Comparison of ENCODE assay signal across 11 mouse cellular contexts in the genomic region with DNA sequence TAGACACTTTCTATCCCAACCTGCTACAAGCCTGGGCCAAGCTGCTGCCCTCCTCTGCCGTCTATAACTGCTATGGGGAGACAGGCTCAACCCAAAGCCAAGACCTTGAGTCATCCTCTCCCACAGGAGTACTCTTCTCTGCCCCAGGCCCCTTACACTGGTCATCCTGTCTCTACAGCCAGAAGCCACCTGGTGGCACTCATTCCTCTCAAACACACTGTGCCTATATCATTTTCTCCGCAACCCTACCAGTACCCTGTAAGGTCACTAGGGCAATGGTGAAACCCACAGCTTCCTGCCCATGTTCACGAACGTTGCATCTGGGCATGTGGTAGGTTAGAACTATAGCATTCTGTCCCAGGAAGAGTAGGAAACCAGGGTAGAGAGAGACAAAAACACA. TPM values are rescaled to one million over a fixed set of nuclear protein-coding genes. Genes with fewer than 3 reads are reported as not detected.
DNase-seq lines count a peak whose midpoint lies in the region; ATAC-seq and TF ChIP-seq lines count a peak whose summit lies in the region.
"Had no signal": no experiment of that assay in that cellular context is flagged by ENCODE, and none has a peak within 500 bp of the region (broad histone marks: within the 10 kb centered on the region; RNA-seq: fewer than 3 reads in every experiment).

No protein-coding gene starts in this region.

- TF ChIP-seq POLR2A in kidney, adult 2 months (IDR thresholded peaks at IDR 0.05; ENCODE audit: low read depth, low read length) = no peak

- peaks cover 8% of the 10 kb centered on the region for H3K4me1 ChIP-seq in kidney, adult 2 months (ENCODE audit: control insufficient read depth, insufficient read depth, low read length)
- H3K4me1 ChIP-seq in neural tube, embryonic 15.5 days = 0 out of 2 replicates have a peak, but pooled peaks cover 3% of the 10 kb centered on the region

- H3K4me2 ChIP-seq in neural tube, embryonic 15.5 days = no peak overlapping the region

- no peak overlapping the region for H3K4me3 ChIP-seq in kidney, adult 2 months (ENCODE audit: insufficient read depth, low read depth, low read length)
- no peak overlapping the region for H3K4me3 ChIP-seq in neural tube, embryonic 15.5 days (replicated peaks)

- TF ChIP-seq CTCF in kidney, adult 2 months (conservative IDR thresholded peaks at IDR 0.05; ENCODE audit: insufficient read depth, insufficient read length, low read depth, low read length) = peak; percentile 16; the same call in 1 of the 2 replicates

- ATAC-seq in neural tube, embryonic 15.5 days (ENCODE audit: low FRiP score) = no peak
- ATAC-seq: hindbrain, embryonic 16.5 days had no signal

- H3K9ac ChIP-seq in neural tube, embryonic 15.5 days (replicated peaks) = no peak overlapping the region

- no peak for DNase-seq in kidney, adult 2 months
- DNase-seq in kidney, adult 8-10 months = no peak
- DNase-seq in 3T3-L1 (ENCODE audit: low read depth, low spot score) = peak; percentile 80
- DNase-seq in 416B (ENCODE audit: low read depth) = peak; percentile 94
- peak; percentile 49 for DNase-seq in naive thymus-derived CD4-positive, alpha-beta T cell, adult 2 months (ENCODE audit: low read depth)
- no peak for DNase-seq in layer of hippocampus, adult 18-20 months (ENCODE audit: low spot score in 2 of 2)
- DNase-seq: adrenal gland, adult 8-10 months; retina, postnatal 1 day had no signal

- no peak overlapping the region for H3K27ac ChIP-seq in kidney, adult 2 months (ENCODE audit: insufficient read depth, low read depth, low read length)
- H3K27ac ChIP-seq in neural tube, embryonic 15.5 days (replicated peaks) = no peak overlapping the region

- no peaks in the 10 kb centered on the region for H3K27me3 ChIP-seq in kidney, adult 2 months (replicated peaks; ENCODE audit: control insufficient read depth, insufficient read depth, low read length)
- H3K27me3 ChIP-seq in neural tube, embryonic 15.5 days (replicated peaks) = no peaks in the 10 kb centered on the region

- H3K9me3 ChIP-seq in neural tube, embryonic 15.5 days (replicated peaks) = no peaks in the 10 kb centered on the region; the same call in 1 of the 2 replicates
- H3K9me3 ChIP-seq: megakaryocyte, embryonic 14.5 days had no signal

- WGBS in kidney, adult 2 months = 58% methylated on average over 4 of the region's 4 CpGs
- 81% methylated on average over 4 of the region's 4 CpGs for WGBS in neural tube, embryonic 15.5 days

- H3K36me3 ChIP-seq in kidney, adult 2 months (ENCODE audit: control insufficient read depth, insufficient read depth, low read length) = no peaks in the 10 kb centered on the region
- peaks cover 17% of the 10 kb centered on the region for H3K36me3 ChIP-seq in neural tube, embryonic 15.5 days

RNA-seq across cellular contexts. Expression of gene Lrp5, which starts 31.4 kb away (rescaled TPM):
- polyA plus RNA-seq in kidney, adult 2 months (2012; rRNA removed) = 33.9 and 34.2 TPM in 2 replicates
- polyA plus RNA-seq in neural tube, embryonic 15.5 days (2015; fragmentation: Nextera tagmentation; extraction: Ambion mirVana) = 1.2 and 2.1 TPM in 2 replicates
- 10 to 100 TPM in 1 of 2 experiments, 1 to 10 TPM in 1; 9.2 to 10.4 TPM for total RNA-seq in layer of hippocampus, adult 18-20 months (2021)

RNA-seq across cellular contexts. Expression of gene 1810055G02Rik, which starts 53.2 kb away (rescaled TPM):
- 18.8 and 23.3 TPM in 2 replicates for polyA plus RNA-seq in kidney, adult 2 months (2012; rRNA removed)
- polyA plus RNA-seq in neural tube, embryonic 15.5 days (2015; fragmentation: Nextera tagmentation; extraction: Ambion mirVana) = 35.1 and 36.5 TPM in 2 replicates
- total RNA-seq in layer of hippocampus, adult 18-20 months (2021) = 10 to 100 TPM; 23.4 to 24.3 TPM

Comparison
In these comparisons a context has a peak if more than half of its experiments do, and no peak if none do; other contexts are left out.
1. DNase-seq: peak in 3T3-L1 (single experiment), 416B (single experiment) and naive thymus-derived CD4-positive, alpha-beta T cell, adult 2 months (single experiment); none in kidney, adult 2 months (single experiment), kidney, adult 8-10 months (0 of 2) and layer of hippocampus, adult 18-20 months (0 of 2).
2. RNA of gene Lrp5, which starts 31.4 kb away (polyA plus RNA-seq): 33.9 to 34.2 TPM in kidney, adult 2 months; 1.2 to 2.1 TPM in neural tube, embryonic 15.5 days; every median in the first group is over 10 times any median in the second.